Mouse (Mus musculus): ENCODE data around the gene Rel. TPM values are rescaled to one million over a fixed set of nuclear protein-coding genes. Genes with fewer than 3 reads are reported as not detected.
"Not testable (repeated sequence)": the region's sequence is repeated elsewhere in the genome, so short reads cannot be mapped to it uniquely, and the experiment has no call there.

The Rel gene
- polyA plus RNA-seq, 1 experiment, result 1.8 TPM

- no peaks in the 10 kb centered on the region for H3K4me1 ChIP-seq (ENCODE audit: control insufficient read depth, insufficient read depth, insufficient read length, low read length)
- no peak overlapping the region for H3K27ac ChIP-seq (replicated peaks; ENCODE audit: low read depth, low read length)
- H3K4me3 ChIP-seq (ENCODE audit: insufficient read depth, low read depth, low read length), result no peak overlapping the region
Observed at GRCm38 (mm10) chr11:23769033-23769432, 1.7 kb downstream of the Rel start.

GRCm38 (mm10) chr11:23767928-23768327 lies 2.8 kb downstream of the Rel start:
- Histone ChIP-seq H3K4me3 (ENCODE audit: insufficient read depth, low read depth, low read length) (no peak overlapping the region), H3K27ac (replicated peaks; ENCODE audit: low read depth, low read length) (no peak overlapping the region), H3K4me1 (ENCODE audit: control insufficient read depth, insufficient read depth, insufficient read length, low read length) (no peaks in the 10 kb centered on the region)

GRCm38 (mm10) chr11:23767369-23767768 lies 3.4 kb downstream of the Rel start:
- not testable (repeated sequence) for H3K4me1 ChIP-seq (ENCODE audit: control insufficient read depth, insufficient read depth, insufficient read length, low read length); H3K4me3 ChIP-seq (ENCODE audit: insufficient read depth, low read depth, low read length); H3K27ac ChIP-seq (replicated peaks; ENCODE audit: low read depth, low read length)

- Histone ChIP-seq H3K27ac (replicated peaks; ENCODE audit: low read depth, low read length) (no peak overlapping the region), H3K4me1 (ENCODE audit: control insufficient read depth, insufficient read depth, insufficient read length, low read length) (no peaks in the 10 kb centered on the region), H3K4me3 (ENCODE audit: insufficient read depth, low read depth, low read length) (no peak overlapping the region)
Observed at GRCm38 (mm10) chr11:23762635-23763034, 8.1 kb downstream of the Rel start.

- Histone ChIP-seq H3K4me1 (ENCODE audit: control insufficient read depth, insufficient read depth, insufficient read length, low read length) (no peaks in the 10 kb centered on the region), H3K27ac (replicated peaks; ENCODE audit: low read depth, low read length) (no peak overlapping the region), H3K4me3 (ENCODE audit: insufficient read depth, low read depth, low read length) (no peak overlapping the region)
Observed at GRCm38 (mm10) chr11:23758218-23758617, 12.6 kb downstream of the Rel start.

- H3K4me3 ChIP-seq (ENCODE audit: insufficient read depth, low read depth, low read length), result no peak overlapping the region
- H3K27ac ChIP-seq (replicated peaks; ENCODE audit: low read depth, low read length), result no peak overlapping the region
- no peaks in the 10 kb centered on the region for H3K4me1 ChIP-seq (ENCODE audit: control insufficient read depth, insufficient read depth, insufficient read length, low read length)
Observed at GRCm38 (mm10) chr11:23754329-23754728, 16.4 kb downstream of the Rel start.

- H3K27ac ChIP-seq (replicated peaks; ENCODE audit: low read depth, low read length), result no peak overlapping the region
- no peak overlapping the region for H3K4me3 ChIP-seq (ENCODE audit: insufficient read depth, low read depth, low read length)
Observed at GRCm38 (mm10) chr11:23753136-23753710, 17.5 kb downstream of the Rel start.

GRCm38 (mm10) chr11:23746102-23746501 lies 24.7 kb downstream of the Rel start:
- Histone ChIP-seq H3K4me3 (ENCODE audit: insufficient read depth, low read depth, low read length) (no peak overlapping the region), H3K27ac (replicated peaks; ENCODE audit: low read depth, low read length) (no peak overlapping the region), H3K4me1 (ENCODE audit: control insufficient read depth, insufficient read depth, insufficient read length, low read length) (no peaks in the 10 kb centered on the region)

More at GRCm38 (mm10) chr11:23753136-23753710, 17.5 kb downstream of the Rel start:
- H3K4me1 ChIP-seq (ENCODE audit: control insufficient read depth, insufficient read depth, insufficient read length, low read length), result no peaks in the 10 kb centered on the region

GRCm38 (mm10) chr11:23744352-23744751 lies 26.4 kb downstream of the Rel start:
- no peaks in the 10 kb centered on the region for H3K4me1 ChIP-seq (ENCODE audit: control insufficient read depth, insufficient read depth, insufficient read length, low read length)
- no peak overlapping the region for H3K4me3 ChIP-seq (ENCODE audit: insufficient read depth, low read depth, low read length)

GRCm38 (mm10) chr11:23741386-23741785 lies 29.4 kb downstream of the Rel start:
- Histone ChIP-seq H3K4me3 (ENCODE audit: insufficient read depth, low read depth, low read length) (no peak overlapping the region), H3K27ac (replicated peaks; ENCODE audit: low read depth, low read length) (no peak overlapping the region), H3K4me1 (ENCODE audit: control insufficient read depth, insufficient read depth, insufficient read length, low read length) (no peaks in the 10 kb centered on the region)

More at GRCm38 (mm10) chr11:23744352-23744751, 26.4 kb downstream of the Rel start:
- H3K27ac ChIP-seq (replicated peaks; ENCODE audit: low read depth, low read length), result no peak overlapping the region

- Histone ChIP-seq H3K4me3 (ENCODE audit: insufficient read depth, low read depth, low read length) (no peak overlapping the region), H3K4me1 (ENCODE audit: control insufficient read depth, insufficient read depth, insufficient read length, low read length) (no peaks in the 10 kb centered on the region)
Observed at GRCm38 (mm10) chr11:23740895-23741294, 29.9 kb downstream of the Rel start.

GRCm38 (mm10) chr11:23735820-23736470 lies 34.8 kb downstream of the Rel start:
- H3K4me1 ChIP-seq (ENCODE audit: control insufficient read depth, insufficient read depth, insufficient read length, low read length), result no peaks in the 10 kb centered on the region
- no peak overlapping the region for H3K4me3 ChIP-seq (ENCODE audit: insufficient read depth, low read depth, low read length)
- H3K27ac ChIP-seq (replicated peaks; ENCODE audit: low read depth, low read length), result no peak overlapping the region

More at GRCm38 (mm10) chr11:23740895-23741294, 29.9 kb downstream of the Rel start:
- H3K27ac ChIP-seq (replicated peaks; ENCODE audit: low read depth, low read length), result no peak overlapping the region

- Histone ChIP-seq H3K4me3 (ENCODE audit: insufficient read depth, low read depth, low read length) (no peak overlapping the region), H3K4me1 (ENCODE audit: control insufficient read depth, insufficient read depth, insufficient read length, low read length) (no peaks in the 10 kb centered on the region), H3K27ac (replicated peaks; ENCODE audit: low read depth, low read length) (no peak overlapping the region)
Observed at GRCm38 (mm10) chr11:23734749-23735286, 36.0 kb downstream of the Rel start.

- H3K4me3 ChIP-seq (ENCODE audit: insufficient read depth, low read depth, low read length), result no peak overlapping the region
- H3K4me1 ChIP-seq (ENCODE audit: control insufficient read depth, insufficient read depth, insufficient read length, low read length), result peaks cover 2% of the 10 kb centered on the region; the same call in 1 of the 2 replicates
- H3K27ac ChIP-seq (replicated peaks; ENCODE audit: low read depth, low read length), result no peak overlapping the region
Observed at GRCm38 (mm10) chr11:23732840-23733239, 37.9 kb downstream of the Rel start.

- no peak overlapping the region for H3K27ac ChIP-seq (replicated peaks; ENCODE audit: low read depth, low read length)
- H3K4me1 ChIP-seq (ENCODE audit: control insufficient read depth, insufficient read depth, insufficient read length, low read length), result peaks cover 2% of the 10 kb centered on the region; the same call in 1 of the 2 replicates
Observed at GRCm38 (mm10) chr11:23730120-23730519, 40.6 kb downstream of the Rel start.

GRCm38 (mm10) chr11:23728186-23728585 lies 42.6 kb downstream of the Rel start:
- no peak overlapping the region for H3K4me3 ChIP-seq (ENCODE audit: insufficient read depth, low read depth, low read length)
- peaks cover 2% of the 10 kb centered on the region; the same call in 1 of the 2 replicates for H3K4me1 ChIP-seq (ENCODE audit: control insufficient read depth, insufficient read depth, insufficient read length, low read length)
- H3K27ac ChIP-seq (replicated peaks; ENCODE audit: low read depth, low read length), result no peak overlapping the region

More at GRCm38 (mm10) chr11:23730120-23730519, 40.6 kb downstream of the Rel start:
- H3K4me3 ChIP-seq (ENCODE audit: insufficient read depth, low read depth, low read length), result no peak overlapping the region
